Mouse (Mus musculus): ENCODE measurements around the gene Lrg1. TPM values are rescaled to one million over a fixed set of nuclear protein-coding genes. Genes with fewer than 3 reads are reported as not detected.

Gene Lrg1
- polyA plus RNA-seq, 1 experiment, result 16.1 TPM

- H3K4me1 ChIP-seq (ENCODE audit: control insufficient read depth, insufficient read depth, low read length), result no peaks in the 10 kb centered on the region
- H3K4me3 ChIP-seq (ENCODE audit: insufficient read depth, low read depth, low read length), result no peak overlapping the region
- no peak for DNase-seq
- 93% methylated on average over 9 of the region's 9 CpGs for WGBS
- no peaks in the 10 kb centered on the region for H3K27me3 ChIP-seq (replicated peaks; ENCODE audit: control insufficient read depth, insufficient read depth, low read length)
- no peaks in the 10 kb centered on the region for H3K36me3 ChIP-seq (ENCODE audit: control insufficient read depth, insufficient read depth, low read length)
- TF ChIP-seq POLR2A (IDR thresholded peaks at IDR 0.05; ENCODE audit: low read depth, low read length) (no peak), CTCF (conservative IDR thresholded peaks at IDR 0.05; ENCODE audit: insufficient read depth, insufficient read length, low read depth, low read length) (no peak)
- H3K27ac ChIP-seq (ENCODE audit: insufficient read depth, low read depth, low read length), result no peak overlapping the region
Measured at GRCm38 (mm10) chr17:56102927-56103326, 18.9 kb downstream of the Lrg1 start.

- H3K4me1 ChIP-seq (ENCODE audit: control insufficient read depth, insufficient read depth, low read length), result no peaks in the 10 kb centered on the region
- TF ChIP-seq POLR2A (IDR thresholded peaks at IDR 0.05; ENCODE audit: low read depth, low read length) (no peak), CTCF (conservative IDR thresholded peaks at IDR 0.05; ENCODE audit: insufficient read depth, insufficient read length, low read depth, low read length) (no peak)
- no peak for DNase-seq
- H3K27me3 ChIP-seq (replicated peaks; ENCODE audit: control insufficient read depth, insufficient read depth, low read length), result no peaks in the 10 kb centered on the region
- H3K36me3 ChIP-seq (ENCODE audit: control insufficient read depth, insufficient read depth, low read length), result peaks cover 1% of the 10 kb centered on the region
- WGBS, result 89% methylated on average over 5 of the region's 5 CpGs
- no peak overlapping the region for H3K27ac ChIP-seq (ENCODE audit: insufficient read depth, low read depth, low read length)
- H3K4me3 ChIP-seq (ENCODE audit: insufficient read depth, low read depth, low read length), result no peak overlapping the region
Measured at GRCm38 (mm10) chr17:56102158-56102557, 19.6 kb downstream of the Lrg1 start.

DNA sequence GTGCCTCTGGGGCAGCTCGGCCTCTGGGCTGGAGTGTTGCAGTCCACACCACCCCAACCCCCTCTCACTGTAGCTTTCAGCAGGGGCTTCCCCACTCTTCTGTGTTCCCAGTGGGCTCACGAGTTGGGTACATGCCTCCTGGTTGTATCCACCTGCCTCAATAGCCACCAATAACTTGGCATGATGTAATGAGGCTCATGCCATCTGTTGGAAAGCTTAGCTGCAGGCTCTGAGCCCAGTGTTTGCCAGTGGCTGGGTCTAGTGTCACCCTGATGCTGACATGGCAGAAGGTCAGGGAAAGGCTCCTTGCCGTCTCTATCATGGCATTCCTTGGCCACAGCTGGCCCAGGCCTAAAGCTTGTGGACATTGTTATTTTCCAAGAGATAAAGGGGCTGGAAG is 21.0 kb downstream of the Lrg1 start:
- Histone ChIP-seq H3K4me3 (ENCODE audit: insufficient read depth, low read depth, low read length) (no peak overlapping the region), H3K27ac (ENCODE audit: insufficient read depth, low read depth, low read length) (no peak overlapping the region), H3K36me3 (ENCODE audit: control insufficient read depth, insufficient read depth, low read length) (peaks cover 3% of the 10 kb centered on the region), H3K27me3 (replicated peaks; ENCODE audit: control insufficient read depth, insufficient read depth, low read length) (no peaks in the 10 kb centered on the region), H3K4me1 (ENCODE audit: control insufficient read depth, insufficient read depth, low read length) (no peaks in the 10 kb centered on the region)
- no peak for TF ChIP-seq CTCF (conservative IDR thresholded peaks at IDR 0.05; ENCODE audit: insufficient read depth, insufficient read length, low read depth, low read length)
- TF ChIP-seq POLR2A (IDR thresholded peaks at IDR 0.05; ENCODE audit: low read depth, low read length), result no peak
- 84% methylated on average over 3 of the region's 3 CpGs for WGBS
- no peak for DNase-seq

GRCm38 (mm10) chr17:56098711-56099572 is 22.9 kb downstream of the Lrg1 start:
- Histone ChIP-seq H3K4me3 (ENCODE audit: insufficient read depth, low read depth, low read length) (no peak overlapping the region), H3K36me3 (ENCODE audit: control insufficient read depth, insufficient read depth, low read length) (peaks cover 3% of the 10 kb centered on the region), H3K27ac (ENCODE audit: insufficient read depth, low read depth, low read length) (no peak overlapping the region), H3K4me1 (ENCODE audit: control insufficient read depth, insufficient read depth, low read length) (no peaks in the 10 kb centered on the region), H3K27me3 (replicated peaks; ENCODE audit: control insufficient read depth, insufficient read depth, low read length) (no peaks in the 10 kb centered on the region)
- 89% methylated on average over 15 of the region's 15 CpGs for WGBS
- DNase-seq, result no peak
- TF ChIP-seq CTCF (conservative IDR thresholded peaks at IDR 0.05; ENCODE audit: insufficient read depth, insufficient read length, low read depth, low read length), result no peak; the same call in 1 of the 2 replicates
- TF ChIP-seq POLR2A (IDR thresholded peaks at IDR 0.05; ENCODE audit: low read depth, low read length), result no peak

GRCm38 (mm10) chr17:56098180-56098579 is 23.6 kb downstream of the Lrg1 start:
- WGBS, result 91% methylated on average over 8 of the region's 8 CpGs
- Histone ChIP-seq H3K4me1 (ENCODE audit: control insufficient read depth, insufficient read depth, low read length) (no peaks in the 10 kb centered on the region), H3K4me3 (ENCODE audit: insufficient read depth, low read depth, low read length) (no peak overlapping the region), H3K27me3 (replicated peaks; ENCODE audit: control insufficient read depth, insufficient read depth, low read length) (no peaks in the 10 kb centered on the region), H3K27ac (ENCODE audit: insufficient read depth, low read depth, low read length) (no peak overlapping the region), H3K36me3 (ENCODE audit: control insufficient read depth, insufficient read depth, low read length) (peaks cover 3% of the 10 kb centered on the region)
- TF ChIP-seq CTCF (conservative IDR thresholded peaks at IDR 0.05; ENCODE audit: insufficient read depth, insufficient read length, low read depth, low read length), result no peak
- TF ChIP-seq POLR2A (IDR thresholded peaks at IDR 0.05; ENCODE audit: low read depth, low read length), result no peak
- DNase-seq, result no peak

- Histone ChIP-seq H3K4me1 (ENCODE audit: control insufficient read depth, insufficient read depth, low read length) (no peaks in the 10 kb centered on the region), H3K27ac (ENCODE audit: insufficient read depth, low read depth, low read length) (no peak overlapping the region), H3K36me3 (ENCODE audit: control insufficient read depth, insufficient read depth, low read length) (peaks cover 3% of the 10 kb centered on the region), H3K4me3 (ENCODE audit: insufficient read depth, low read depth, low read length) (no peak overlapping the region), H3K27me3 (replicated peaks; ENCODE audit: control insufficient read depth, insufficient read depth, low read length) (no peaks in the 10 kb centered on the region)
- DNase-seq, result no peak
- 92% methylated on average over 12 of the region's 12 CpGs for WGBS
- TF ChIP-seq CTCF (conservative IDR thresholded peaks at IDR 0.05; ENCODE audit: insufficient read depth, insufficient read length, low read depth, low read length), result no peak
- no peak for TF ChIP-seq POLR2A (IDR thresholded peaks at IDR 0.05; ENCODE audit: low read depth, low read length)
Measured at GRCm38 (mm10) chr17:56096883-56097282, 24.9 kb downstream of the Lrg1 start.

DNA sequence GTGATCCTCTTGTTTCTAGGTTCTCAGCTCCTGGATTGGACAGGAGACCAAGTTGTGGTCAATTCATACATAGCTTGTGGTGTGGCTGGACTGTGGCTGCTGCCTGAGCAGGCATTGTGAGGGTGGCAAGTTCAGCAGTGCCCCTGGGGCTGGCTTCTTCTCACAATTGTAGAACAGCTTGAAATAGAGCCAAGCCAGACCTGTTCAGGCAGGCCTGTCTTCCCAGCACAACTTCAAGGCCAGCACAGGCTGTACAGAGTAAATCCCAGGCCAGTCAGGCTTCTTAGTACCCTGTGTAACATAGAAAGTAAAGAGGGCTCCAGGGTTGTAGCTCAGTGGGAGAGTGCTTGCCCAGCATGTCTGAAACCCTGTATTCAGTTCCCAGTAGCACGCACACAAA is 29.0 kb downstream of the Lrg1 start:
- no peak for TF ChIP-seq POLR2A (IDR thresholded peaks at IDR 0.05; ENCODE audit: low read depth, low read length)
- TF ChIP-seq CTCF (conservative IDR thresholded peaks at IDR 0.05; ENCODE audit: insufficient read depth, insufficient read length, low read depth, low read length), result no peak
- Histone ChIP-seq H3K36me3 (ENCODE audit: control insufficient read depth, insufficient read depth, low read length) (peaks cover 3% of the 10 kb centered on the region), H3K4me1 (ENCODE audit: control insufficient read depth, insufficient read depth, low read length) (no peaks in the 10 kb centered on the region), H3K27me3 (replicated peaks; ENCODE audit: control insufficient read depth, insufficient read depth, low read length) (no peaks in the 10 kb centered on the region), H3K27ac (ENCODE audit: insufficient read depth, low read depth, low read length) (no peak overlapping the region), H3K4me3 (ENCODE audit: insufficient read depth, low read depth, low read length) (no peak overlapping the region)
- peak; percentile 45 for DNase-seq
- 94% methylated on average over 1 of the region's 1 CpGs for WGBS
